Mouse (Mus musculus) olfactory bulb, adult 2 months (tissue): Measurements from ENCODE around the gene Zfp260.

ENCODE experiments used
- CTCF ChIP-seq: fragments of 200-500 bp; IDR thresholded peaks from 2 replicates; pipeline ENCODE4 v1.5.1; 2012; ENCODE audit warnings: low read depth, mild to moderate bottlenecking, low read length, moderate library complexity; ENCODE audit not compliant: insufficient read depth
- POLR2A ChIP-seq: fragments of 200-500 bp; IDR thresholded peaks from 2 replicates; pipeline ENCODE4 v1.6.1; 2012; ENCODE audit warnings: mild to moderate bottlenecking, low read depth, low read length, moderate library complexity; ENCODE audit not compliant: insufficient read depth

DNA sequence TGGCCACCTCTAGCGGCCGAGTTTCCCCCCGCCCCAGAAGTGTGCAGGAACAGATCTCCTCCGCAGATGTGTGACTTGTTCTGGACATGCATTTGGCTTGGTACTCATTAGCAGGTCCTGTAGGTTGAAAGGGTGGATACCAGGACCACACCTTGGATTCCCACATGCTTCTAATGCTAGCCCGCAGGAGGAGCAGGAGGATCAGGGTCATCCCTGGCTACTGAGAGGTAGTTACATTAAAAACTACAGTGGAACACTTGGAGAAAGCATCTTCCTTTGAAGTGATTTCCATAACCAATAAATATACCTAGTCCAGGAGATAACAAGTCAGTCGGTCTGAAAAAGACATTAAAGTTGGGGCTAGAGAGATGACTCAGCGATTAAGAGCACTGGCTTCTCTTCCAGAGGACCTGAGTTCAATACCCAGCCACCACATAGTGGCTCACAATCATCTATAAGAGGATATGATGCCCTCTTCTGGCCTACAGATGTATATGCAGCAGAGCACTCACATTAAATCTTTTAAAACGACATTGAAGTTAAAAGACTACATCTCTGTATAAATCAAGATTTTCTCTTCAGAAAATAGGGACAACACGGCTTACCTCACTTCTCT lies 3.5 kb upstream of the Zfp260 start:
- TF ChIP-seq POLR2A (no peak), CTCF (no peak)
